Mouse (Mus musculus): ENCODE measurements around the gene Map4k1.

Map4k1 gene

DNA sequence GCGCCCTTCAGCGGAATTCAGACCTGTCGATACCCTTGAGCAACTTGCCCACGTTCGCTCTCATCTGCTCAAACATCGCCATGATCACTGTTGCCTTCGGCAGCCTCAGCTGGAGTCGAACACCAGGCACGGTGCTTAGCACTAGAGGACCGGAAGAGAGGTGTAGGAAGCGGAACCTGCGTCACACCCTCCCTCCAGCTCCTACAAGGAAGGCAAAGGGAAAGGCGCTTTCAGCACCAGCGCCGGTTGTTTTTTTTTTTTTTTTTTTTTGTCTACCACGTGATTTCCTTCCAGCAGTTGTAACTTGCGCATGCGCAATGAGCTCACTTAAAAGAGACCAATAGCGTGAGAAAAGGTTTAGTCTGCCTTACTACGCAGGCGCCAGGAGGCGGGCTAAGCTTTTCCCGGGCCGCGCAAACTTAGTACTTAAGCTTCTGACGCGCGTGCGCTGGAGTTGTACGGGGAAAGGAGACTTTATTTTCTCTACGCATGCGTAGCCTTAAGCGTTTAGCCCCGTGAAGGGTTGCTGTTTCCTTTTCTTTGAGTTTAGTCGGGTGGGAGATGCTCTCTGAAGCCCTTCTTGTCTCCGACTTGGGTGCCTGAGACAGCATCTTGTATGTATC, at the start of gene Map4k1, which contains the start of gene Eif3k:
TSS of gene Map4k1 (plus strand) at position 400 of the 623 bp plus-strand sequence.
TSS of gene Eif3k (minus strand) at position 214 of the 623 bp plus-strand sequence.
- peak; percentile 93 for DNase-seq (ENCODE audit: extremely low spot score, low spot score)

DNA sequence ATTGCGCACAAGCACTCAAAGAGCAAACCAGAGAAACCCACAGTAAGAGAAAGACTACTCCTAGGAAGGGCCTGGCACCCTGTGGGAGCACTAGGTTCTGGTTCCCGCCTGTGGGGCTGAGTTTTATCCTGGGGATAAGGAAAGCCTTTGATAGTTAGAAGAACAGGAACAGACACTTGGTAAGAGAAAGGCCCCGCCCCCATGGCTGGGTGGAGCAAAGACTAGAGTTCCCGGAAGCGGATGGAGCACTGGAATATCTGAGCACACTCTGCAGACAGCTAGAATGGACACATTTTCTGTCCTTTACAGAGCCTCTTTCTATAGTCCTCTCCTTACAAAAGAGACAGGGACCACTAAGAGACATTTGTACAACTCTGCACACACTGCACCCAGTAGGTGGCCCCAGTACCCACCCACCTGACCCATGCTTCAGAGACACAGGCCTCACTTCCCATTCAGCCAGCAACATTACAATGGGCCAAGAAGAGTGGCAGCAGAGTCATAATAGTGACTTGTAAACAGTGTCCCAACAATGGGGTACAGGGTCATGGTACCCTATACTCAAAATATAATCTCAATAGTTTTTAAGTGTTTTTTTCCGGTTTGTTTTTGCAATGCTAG, 49.3 kb upstream of the Map4k1 start:
- no peak for DNase-seq (ENCODE audit: extremely low spot score, low spot score)

DNA sequence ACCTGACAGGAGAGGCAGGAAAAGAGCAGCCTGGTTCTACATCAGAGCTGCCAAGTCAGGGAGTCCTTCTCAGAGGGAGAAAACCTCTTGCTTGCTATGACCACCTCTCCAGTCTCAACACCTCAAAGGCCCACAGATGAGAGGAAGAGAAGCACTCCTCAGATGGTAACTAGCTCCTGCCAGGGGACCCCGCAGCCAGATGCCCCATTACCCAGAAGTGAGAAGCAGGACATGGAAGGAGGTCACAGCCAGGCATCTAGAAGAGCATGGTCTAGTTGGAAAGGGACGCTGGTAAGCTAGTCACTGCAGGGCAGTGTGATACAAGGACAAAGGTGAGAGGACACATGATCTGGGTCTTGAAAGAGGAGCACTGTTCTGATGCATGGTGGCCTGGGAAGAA, 48.0 kb upstream of the Map4k1 start:
- DNase-seq (ENCODE audit: extremely low spot score, low spot score), result no peak

DNA sequence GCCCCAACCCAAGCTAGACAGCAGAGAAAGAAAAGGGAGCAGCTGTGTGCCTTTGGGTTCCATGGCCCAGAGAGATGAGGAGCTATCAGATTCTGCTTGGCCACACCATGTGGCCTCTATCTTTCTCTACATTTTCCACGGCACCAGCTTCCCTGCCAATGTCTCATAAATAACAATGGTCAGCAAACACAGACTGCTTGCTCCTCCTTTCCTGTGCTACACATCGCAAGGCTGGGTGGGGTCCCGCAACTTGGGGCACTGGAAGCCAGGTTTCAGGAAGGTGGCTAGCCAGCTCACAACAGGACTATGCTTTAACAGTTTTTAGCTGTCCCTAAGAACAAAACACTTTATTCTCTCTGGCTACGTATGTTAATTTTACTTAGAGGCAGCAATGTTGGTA, 45.1 kb upstream of the Map4k1 start:
- no peak for DNase-seq (ENCODE audit: extremely low spot score, low spot score)

DNA sequence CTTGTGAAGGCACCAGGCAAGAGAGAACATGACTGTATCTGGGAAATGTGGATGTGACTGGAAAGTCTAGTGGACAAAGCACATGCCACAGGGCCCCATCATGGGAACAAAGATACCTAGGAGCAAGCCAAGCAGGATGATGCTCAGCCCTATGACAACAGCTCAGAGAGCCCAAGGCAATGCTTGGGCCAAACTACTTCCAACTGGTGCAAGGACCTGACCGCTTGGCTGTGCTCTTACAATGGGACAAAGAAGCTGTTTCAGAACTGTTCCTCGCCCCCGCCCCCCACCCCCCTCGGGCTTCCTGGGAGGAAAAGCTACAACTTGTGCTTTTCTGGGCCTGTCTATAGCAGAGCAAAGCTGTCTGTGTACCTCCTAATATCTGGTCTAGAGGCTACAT, 43.2 kb upstream of the Map4k1 start:
- no peak for DNase-seq (ENCODE audit: extremely low spot score, low spot score)

DNA sequence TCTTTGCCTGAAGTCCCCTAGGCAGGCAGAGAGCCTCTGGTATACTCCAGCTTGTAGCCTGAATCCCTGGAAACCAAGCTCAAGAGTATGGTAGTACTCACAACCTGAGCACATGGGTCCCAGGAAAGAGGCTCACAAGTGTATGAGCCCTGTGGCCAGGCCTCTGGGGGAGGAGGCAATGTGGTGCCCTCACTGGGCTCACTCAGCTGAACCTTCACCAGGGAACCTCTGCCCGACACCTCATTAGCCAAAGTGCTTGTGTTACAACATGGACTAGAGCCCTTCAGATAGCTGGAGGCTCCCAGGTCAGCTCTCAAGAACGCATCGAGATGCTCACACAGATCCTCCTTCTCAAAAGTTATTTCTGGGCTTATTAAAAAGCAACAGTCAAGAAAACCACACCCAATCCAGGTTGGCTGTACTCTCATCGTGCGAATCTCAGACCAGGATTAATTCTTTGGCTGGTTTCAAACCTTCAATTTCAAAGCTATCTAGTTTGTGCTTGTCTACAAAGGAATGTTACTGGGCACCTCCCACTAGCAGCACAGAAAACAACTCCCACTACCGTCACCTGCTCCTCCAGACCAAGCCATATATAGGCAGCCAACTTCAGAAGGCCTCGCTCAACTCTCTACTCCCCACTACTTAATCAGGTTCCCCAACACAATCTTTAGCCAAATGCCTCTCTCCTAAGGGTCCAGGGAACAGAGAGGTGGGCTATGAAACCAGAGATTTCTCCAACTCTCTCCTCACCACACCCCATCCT, 42.2 kb upstream of the Map4k1 start:
- DNase-seq (ENCODE audit: extremely low spot score, low spot score), result no peak

DNA sequence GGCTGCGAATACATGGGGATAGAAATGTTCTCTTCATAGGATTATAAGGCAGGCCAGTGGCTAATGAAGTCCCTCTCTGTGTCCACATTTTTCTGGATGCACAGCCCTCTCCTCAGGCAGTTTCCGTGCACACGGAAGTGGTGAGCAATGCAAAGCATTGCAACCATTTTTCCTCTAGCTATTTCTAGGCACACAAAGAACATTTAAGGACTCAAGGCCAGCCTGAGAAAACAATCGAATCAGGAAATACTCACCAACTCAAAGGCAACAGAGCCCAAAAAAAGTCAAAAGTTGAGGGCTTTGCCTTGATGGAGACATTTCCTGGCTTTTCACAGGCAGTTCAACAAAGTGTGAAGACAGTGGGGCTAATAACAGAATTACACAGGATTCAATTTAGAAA, 40.7 kb upstream of the Map4k1 start:
- DNase-seq (ENCODE audit: extremely low spot score, low spot score), result no peak

DNA sequence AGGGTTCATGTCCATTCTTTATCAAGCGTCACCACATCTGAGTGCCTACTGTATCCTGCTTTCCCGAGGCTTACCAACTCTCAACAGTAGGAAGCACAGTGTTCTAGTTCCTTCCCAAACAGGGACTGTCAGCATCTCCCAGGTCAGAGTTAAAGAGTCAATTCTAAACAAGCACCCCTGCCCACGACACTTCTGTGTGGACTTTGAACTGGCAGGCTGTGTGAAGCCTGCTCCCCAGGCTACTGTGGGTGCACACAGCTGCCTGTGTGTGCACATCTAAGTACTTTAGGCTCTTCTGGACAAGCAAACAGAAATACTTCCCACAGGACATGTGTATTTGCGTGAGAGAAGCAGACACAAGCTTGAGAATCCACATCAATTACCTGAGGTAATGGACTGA, 40.3 kb upstream of the Map4k1 start:
- DNase-seq (ENCODE audit: extremely low spot score, low spot score), result no peak

DNA sequence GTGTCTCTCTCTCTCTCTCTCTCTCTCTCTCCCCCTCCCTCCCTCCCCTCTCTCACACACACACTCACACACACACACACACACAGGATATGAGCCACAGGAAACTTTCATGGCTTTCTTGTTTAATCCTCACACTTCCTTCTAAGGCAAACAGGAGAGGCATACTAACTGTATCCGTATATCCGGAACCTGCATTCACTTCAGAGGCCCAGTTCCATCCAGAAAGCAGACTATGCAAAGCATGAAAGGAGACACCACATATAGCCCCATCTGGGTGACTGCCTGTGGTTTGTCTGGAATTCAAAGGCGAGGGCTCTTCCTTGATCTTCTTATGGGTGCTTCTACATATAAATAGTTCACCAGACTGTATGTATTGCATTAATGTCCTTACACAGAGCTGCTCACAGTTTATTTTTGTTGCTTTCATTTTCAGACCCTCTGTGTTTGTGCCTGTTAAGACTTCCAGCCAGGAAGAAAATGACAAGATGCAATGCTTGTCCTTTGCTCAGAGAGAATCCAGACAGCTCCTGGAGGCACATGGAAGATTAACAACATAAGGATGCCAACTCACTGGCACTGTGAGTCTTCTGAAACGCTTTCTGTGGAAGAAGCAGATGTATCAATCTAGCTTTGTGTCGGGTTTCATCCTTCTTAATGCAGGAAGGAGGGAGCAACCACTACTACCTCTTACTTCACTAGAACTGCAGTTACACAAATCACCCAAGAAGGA, 38.2 kb upstream of the Map4k1 start:
- DNase-seq (ENCODE audit: extremely low spot score, low spot score), result no peak

DNA sequence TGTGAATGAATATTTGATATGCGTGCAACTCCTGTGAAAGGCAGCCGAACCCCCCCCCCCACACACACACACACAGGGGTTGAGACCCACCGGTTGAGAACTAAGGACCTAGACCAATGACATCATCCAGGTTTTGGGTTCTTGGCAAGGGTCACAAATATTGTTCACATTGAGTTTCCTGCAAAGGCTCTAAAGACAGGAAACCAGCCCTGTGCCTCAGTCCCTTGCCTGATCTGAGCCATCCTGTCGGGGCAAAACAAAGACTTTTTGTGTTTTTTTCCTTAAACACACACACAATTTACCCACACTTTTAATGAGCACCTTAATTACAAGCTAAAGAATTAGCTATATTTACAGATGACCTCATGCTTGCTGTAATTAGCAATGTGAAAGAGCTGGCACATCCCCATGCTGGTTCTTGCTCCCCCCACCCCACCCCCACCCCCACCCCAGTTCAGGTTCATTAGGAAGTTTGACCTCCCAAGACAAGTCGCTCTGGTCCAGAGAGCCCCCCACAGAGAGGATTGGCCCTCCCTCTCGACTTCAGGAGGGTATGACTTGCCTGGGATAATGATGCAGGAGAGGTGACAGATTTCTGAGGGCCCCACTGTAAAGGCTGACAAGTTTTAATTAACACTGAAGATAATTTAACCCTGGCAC, 37.0 kb upstream of the Map4k1 start:
- DNase-seq (ENCODE audit: extremely low spot score, low spot score), result no peak

DNA sequence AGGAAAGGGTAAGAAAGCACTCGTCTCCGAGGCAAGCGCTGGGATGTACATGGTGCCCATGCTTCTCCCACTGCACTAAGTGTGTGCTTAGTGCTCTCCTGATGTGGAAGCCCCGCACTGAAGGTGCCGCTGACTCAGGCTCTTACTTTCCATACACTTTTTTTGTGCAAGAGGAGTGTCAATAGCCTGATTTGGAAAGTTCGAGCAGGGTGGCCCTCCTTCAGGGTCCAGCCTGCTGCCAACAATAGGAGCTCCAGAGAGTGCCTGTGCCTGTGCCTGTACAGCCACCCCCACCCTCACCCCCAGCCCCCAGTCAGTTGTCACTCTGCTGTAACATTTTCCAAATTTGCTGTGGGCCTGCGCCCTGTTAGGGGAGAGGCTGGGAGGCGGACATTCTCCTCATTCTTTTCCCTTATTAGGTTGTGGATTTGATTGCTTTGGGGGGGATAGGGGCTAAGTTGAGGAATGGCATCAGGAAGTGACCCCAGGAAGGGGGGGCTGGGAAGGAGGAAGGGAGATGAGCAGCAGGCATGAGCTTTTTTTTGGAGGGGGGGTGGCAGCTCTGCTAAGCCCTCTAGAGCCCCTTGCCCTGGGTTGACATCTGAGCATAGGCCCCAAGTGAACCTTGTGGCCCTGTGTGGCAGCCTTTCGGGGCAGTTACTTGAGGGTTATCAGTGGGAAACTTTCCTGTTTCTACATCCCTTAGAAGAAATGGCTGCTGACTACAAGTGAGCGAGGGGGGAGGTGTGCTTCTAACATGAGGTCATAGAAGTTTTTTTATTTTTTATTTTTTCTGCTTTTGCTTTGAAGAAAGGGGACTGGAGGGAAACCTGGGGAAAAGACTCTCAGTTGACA, 36.2 kb upstream of the Map4k1 start:
- DNase-seq (ENCODE audit: extremely low spot score, low spot score), result peak; percentile 48

DNA sequence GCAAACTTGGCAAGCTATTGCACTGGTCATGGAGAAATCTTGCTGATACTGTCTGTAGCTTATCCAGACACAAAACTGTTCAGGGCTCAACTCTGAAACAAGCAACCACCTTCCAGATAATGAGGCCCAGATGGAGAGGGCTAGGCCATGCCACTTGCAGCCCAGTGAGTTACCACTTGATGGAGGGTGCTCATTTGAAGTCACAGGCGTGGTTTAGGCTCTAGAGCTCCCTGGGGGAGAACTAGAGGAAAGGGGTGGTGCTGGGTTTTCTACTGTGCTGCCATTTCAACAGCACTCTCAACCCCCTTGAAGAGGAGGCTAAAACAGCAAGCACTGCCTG, 35.6 kb upstream of the Map4k1 start:
- peak; percentile 37 for DNase-seq (ENCODE audit: extremely low spot score, low spot score)

DNA sequence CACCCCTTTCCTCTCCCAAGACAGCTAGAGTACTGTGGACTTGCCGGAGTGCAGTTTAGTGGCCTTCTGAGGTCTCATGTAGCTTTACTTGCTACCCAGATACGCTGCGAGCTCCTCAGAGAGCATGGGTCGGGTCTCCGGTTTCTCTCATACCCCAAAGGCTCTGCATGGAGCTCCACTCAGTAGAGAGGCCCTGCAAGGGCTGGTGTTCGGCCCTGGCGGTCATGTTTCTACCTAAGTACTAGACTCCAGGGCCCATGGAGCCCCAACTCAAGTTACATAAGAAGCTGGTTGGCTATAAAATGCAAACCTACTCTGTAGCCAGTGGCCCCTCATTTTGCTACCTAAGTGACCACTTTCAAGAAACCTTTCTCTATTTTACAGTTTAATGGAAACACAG, 33.1 kb upstream of the Map4k1 start:
- DNase-seq (ENCODE audit: extremely low spot score, low spot score), result no peak

DNA sequence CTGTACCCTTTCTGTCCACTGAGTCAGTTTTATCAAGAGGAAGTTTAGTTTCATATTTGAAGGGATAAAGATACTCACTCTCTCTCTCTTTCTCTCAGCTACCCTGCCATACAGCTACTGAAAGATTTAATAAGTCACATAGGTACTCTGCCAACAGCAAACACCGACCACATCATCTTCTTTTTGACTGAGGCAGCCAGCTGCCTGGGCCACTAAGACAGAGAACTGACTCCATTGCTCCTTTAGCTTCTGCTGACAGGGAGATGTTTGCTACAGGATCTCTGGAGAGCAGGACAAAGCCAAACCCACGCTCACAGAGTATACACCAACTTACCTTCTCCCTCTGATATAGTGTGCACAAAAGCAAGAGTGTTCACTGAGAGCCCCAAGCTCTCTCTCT, 32.6 kb upstream of the Map4k1 start:
- no peak for DNase-seq (ENCODE audit: extremely low spot score, low spot score)

DNA sequence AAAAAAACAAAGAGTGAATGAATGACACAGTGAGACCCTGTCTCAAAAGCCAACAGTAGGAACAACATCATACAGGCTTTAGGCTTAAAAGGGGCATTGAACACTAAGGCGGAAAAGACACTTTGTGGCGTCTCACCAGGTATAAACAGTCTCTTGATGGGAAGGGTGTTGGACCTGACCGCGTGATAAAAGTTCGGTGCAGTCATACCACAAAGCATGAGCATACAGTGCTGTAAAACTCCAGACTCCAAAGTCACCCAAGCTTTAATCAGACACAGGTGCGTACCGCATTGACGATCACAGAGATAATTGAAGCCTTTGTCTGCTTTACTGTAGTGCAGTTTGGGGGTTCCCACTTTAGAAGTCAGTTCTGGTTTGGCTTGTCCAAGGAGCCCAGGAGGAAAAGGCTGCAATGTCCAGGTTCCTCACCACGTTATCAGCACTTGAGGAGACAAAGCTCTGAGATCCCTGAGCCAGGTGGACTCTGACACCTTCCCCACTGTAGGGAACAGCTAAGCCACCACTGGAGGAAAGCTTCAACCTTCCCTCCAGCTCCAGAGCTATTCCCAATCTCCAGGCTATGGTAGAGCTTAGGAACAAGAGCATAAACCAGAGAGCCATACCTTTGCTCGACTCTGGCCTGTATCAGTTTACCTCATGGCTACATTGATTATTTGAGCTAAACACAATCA, 31.4 kb upstream of the Map4k1 start:
- no peak for DNase-seq (ENCODE audit: extremely low spot score, low spot score)

DNA sequence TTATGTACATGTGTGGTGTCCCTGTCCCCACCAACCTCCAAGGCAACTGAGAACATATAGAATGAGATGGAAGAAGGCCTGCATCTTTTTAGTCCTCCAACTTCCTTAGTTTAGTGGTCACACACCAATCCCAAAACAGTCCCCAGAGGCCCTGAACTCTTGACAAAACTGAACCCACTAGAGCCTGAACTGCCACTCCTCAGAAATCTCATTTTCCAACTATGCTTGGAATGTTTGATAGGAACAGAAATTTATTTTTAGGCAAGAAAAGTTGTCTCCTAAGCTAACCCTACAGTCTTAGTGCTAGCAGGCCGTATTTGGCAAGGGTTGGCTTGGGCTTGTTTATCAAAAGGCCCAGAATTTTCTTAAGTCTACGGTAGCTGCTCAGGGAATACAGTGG, 30.1 kb upstream of the Map4k1 start:
- DNase-seq (ENCODE audit: extremely low spot score, low spot score), result no peak

DNA sequence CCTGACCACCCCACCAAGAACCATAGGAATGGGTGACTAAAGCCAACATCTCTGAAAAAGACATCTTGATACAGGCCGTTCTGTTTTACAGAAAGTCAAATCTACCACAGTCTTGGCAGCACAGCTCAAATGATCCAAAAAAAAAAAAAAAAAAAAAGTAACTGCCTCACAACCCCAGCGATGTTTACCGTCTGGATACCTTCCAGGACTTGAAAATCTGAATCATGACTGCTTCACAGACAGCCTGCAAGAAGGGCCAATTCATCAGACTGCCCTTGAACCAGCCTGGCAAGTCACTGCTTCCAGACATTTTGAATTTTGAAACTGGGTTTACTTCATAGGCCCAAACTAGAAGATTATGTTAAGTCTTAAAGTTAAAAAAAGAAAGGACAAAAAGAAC, 29.1 kb upstream of the Map4k1 start:
- DNase-seq (ENCODE audit: extremely low spot score, low spot score), result no peak

DNA sequence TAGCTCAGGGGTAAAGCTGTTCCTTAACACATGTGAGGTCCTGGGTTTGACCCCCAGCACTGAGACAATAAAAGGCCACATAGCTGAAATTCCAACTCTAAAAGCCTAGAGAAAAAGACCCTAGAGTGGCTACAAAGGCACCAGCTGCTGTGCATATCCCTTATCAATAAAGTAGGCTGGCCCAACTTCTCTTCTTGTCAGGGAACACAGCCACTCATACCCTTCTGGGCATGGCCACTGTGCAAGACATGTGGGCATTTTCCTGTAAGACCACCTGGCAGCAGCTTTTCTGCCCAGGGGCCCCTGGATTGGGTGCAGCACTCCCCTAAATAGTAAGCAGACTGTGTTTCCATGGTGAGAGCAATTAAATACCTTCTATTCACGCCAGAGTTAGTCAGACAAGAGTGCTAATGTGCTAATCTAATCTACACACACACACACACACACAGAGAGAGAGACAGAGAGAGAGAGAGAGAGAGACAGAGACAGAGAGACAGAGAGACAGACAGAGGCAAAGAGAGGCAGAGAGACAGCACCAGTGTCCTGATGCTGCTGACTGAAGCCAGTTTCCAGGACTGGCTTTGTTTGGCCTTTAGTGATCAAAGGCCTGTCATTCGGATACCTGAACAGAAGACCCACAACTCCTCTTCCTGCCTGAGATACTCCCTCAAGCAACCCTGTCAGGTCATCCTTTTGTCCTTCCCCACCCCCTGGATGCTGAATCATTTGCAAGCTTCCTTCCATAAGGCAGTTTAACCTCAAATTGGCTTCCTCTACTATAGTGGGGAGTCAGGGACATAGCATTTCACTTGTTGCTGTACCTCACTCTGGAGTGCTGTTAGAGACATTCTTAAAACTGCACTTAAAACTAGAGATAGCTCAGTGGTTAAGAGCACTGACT, 28.1 kb upstream of the Map4k1 start:
- peak; percentile 52 for DNase-seq (ENCODE audit: extremely low spot score, low spot score)

DNA sequence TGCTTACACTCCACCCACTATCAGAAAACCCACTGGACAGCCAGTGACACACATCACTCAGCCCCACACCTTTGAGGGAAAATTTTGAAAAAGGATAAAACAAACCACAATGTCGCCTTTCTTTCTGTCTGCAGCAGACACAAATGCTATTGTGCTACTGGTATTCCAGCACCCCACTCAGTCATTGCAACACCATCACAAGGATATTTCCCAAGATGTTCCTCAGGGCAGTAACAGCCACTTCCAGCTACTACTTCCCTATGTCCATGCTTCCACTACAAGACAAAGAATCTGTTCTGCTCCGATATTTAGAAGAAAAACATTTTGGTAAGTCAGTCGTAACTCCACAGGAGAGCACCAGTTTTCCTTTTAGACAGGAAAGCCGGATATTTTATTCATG, 27.1 kb upstream of the Map4k1 start:
- DNase-seq (ENCODE audit: extremely low spot score, low spot score), result no peak

Measured in neural tube, embryonic 10.5 days (tissue).